Mouse (Mus musculus) neural tube, embryonic 15.5 days (tissue): ENCODE measurements around the gene Phactr4. TPM values are rescaled to one million over a fixed set of nuclear protein-coding genes. Genes with fewer than 3 reads are reported as not detected.

Experiments
- ATAC-seq: fragments of 200-750 bp; cut with Nextera tagmentation; 2 replicates; pipeline ENCODE4 v1.8.0; 2017; ENCODE audit warnings: mild to moderate bottlenecking, moderate TSS enrichment, moderate library complexity; ENCODE audit not compliant: low FRiP score
- H3K27ac ChIP-seq: fragments of 300-500 bp; sonication (generic); replicated peaks from 2 replicates; pipeline ENCODE4 v1.5.1; 2015; ENCODE audit warnings: mild to moderate bottlenecking, inconsistent platforms
- H3K27me3 ChIP-seq: fragments of 300-500 bp; sonication (generic); replicated peaks from 2 replicates; pipeline ENCODE4 v1.6.1; 2015; ENCODE audit warnings: inconsistent platforms
- H3K36me3 ChIP-seq: fragments of 300-500 bp; sonication (generic); 2 replicates; pipeline ENCODE4 v1.6.1; 2015; ENCODE audit warnings: inconsistent platforms
- H3K4me1 ChIP-seq: fragments of 300-500 bp; sonication (generic); 2 replicates; pipeline ENCODE4 v1.6.1; 2015; ENCODE audit warnings: inconsistent platforms
- H3K4me2 ChIP-seq: fragments of 300-500 bp; sonication (generic); 2 replicates; pipeline ENCODE4 v1.6.1; 2015; ENCODE audit warnings: inconsistent platforms, mild to moderate bottlenecking, moderate library complexity
- H3K4me3 ChIP-seq: fragments of 300-500 bp; sonication (generic); replicated peaks from 2 replicates; pipeline ENCODE4 v1.5.1; 2015; ENCODE audit warnings: mild to moderate bottlenecking, inconsistent platforms
- H3K9ac ChIP-seq: fragments of 300-500 bp; sonication (generic); replicated peaks from 2 replicates; pipeline ENCODE4 v1.6.1; 2015; ENCODE audit warnings: mild to moderate bottlenecking, inconsistent platforms
- H3K9me3 ChIP-seq: fragments of 300-500 bp; sonication (generic); replicated peaks from 2 replicates; pipeline ENCODE4 v1.6.1; 2016; ENCODE audit warnings: inconsistent platforms
- WGBS: fragments of 180-500 bp; shearing (Covaris S2); methylation state at CpG from one replicate; pipeline ENCODE4 v1.1.7; 2015; ENCODE audit warnings: mixed read lengths; 5-methylcytosine and 5-hydroxymethylcytosine counted together
- polyA plus RNA-seq: library from polyadenylated mRNA; unstranded; fragments of >200 nt; fragmentation: Nextera tagmentation; extraction: Ambion mirVana; gene quantifications from 2 replicates; pipeline ENCODE4 v1.2.1, GENCODE M21; 2015

Phactr4 gene
- polyA plus RNA-seq, 1 experiment from 2014 or later, result 6.5 TPM

GRCm38 (mm10) chr4:132387617-132388016 is 34.7 kb downstream of the Phactr4 start:
- no peak for ATAC-seq
- H3K36me3 ChIP-seq, result no peaks in the 10 kb centered on the region
- 0 out of 2 replicates have a peak, but pooled peaks cover 2% of the 10 kb centered on the region for H3K4me1 ChIP-seq
- H3K9me3 ChIP-seq, result no peaks in the 10 kb centered on the region
- no peak overlapping the region for H3K4me3 ChIP-seq
- no peak overlapping the region for H3K4me2 ChIP-seq
- H3K27me3 ChIP-seq, result no peaks in the 10 kb centered on the region
- WGBS, result 87% methylated on average over 5 of the region's 5 CpGs
- no peak overlapping the region for H3K9ac ChIP-seq
- H3K27ac ChIP-seq, result no peak overlapping the region

- Histone ChIP-seq H3K27me3 (no peaks in the 10 kb centered on the region), H3K36me3 (no peaks in the 10 kb centered on the region), H3K27ac (no peak overlapping the region), H3K4me2 (no peak overlapping the region), H3K9ac (no peak overlapping the region), H3K4me3 (no peak overlapping the region), H3K4me1 (0 out of 2 replicates have a peak, but pooled peaks cover 2% of the 10 kb centered on the region), H3K9me3 (no peaks in the 10 kb centered on the region)
- ATAC-seq, result no peak
- WGBS, result 76% methylated on average over 7 of the region's 7 CpGs
These were observed 35.4 kb downstream of the Phactr4 start for GRCm38 (mm10) chr4:132386846-132387245.

DNA sequence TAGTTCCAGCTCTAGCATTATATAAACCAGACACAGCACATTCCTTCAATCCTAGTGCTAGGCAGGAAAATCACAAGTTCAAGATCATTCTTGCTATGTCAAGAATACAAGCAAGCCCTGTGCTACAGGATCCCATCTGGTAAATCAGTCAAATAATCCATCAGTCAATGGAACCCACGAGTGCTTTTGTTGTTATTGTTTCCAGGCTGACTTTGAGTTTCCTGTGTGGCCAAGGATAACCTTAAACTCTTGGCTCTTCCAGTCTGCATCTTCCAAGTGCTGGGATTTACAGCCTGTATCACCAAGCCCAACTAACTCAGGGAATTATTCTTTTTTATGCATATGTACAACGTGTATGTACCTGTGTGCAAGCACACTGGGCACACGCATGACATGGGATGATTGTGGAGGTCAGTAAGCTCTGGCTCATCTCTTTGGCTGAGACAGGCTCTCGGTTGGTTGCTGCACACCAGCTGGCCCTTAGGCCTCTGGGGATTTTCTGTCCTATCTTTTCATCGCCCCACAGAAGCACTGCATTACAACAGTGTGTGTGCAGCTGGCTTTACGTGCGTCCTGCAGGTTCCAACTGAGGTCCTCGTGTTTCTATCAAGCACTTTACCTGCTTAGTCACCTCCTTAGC is 36.4 kb downstream of the Phactr4 start:
- no peak overlapping the region for H3K4me3 ChIP-seq
- H3K9ac ChIP-seq, result no peak overlapping the region
- no peak overlapping the region for H3K27ac ChIP-seq
- H3K27me3 ChIP-seq, result no peaks in the 10 kb centered on the region
- H3K4me2 ChIP-seq, result no peak overlapping the region
- no peaks in the 10 kb centered on the region for H3K9me3 ChIP-seq
- H3K4me1 ChIP-seq, result 0 out of 2 replicates have a peak, but pooled peaks cover 2% of the 10 kb centered on the region
- 60% methylated on average over 8 of the region's 8 CpGs for WGBS
- no peaks in the 10 kb centered on the region for H3K36me3 ChIP-seq
- no peak for ATAC-seq

DNA sequence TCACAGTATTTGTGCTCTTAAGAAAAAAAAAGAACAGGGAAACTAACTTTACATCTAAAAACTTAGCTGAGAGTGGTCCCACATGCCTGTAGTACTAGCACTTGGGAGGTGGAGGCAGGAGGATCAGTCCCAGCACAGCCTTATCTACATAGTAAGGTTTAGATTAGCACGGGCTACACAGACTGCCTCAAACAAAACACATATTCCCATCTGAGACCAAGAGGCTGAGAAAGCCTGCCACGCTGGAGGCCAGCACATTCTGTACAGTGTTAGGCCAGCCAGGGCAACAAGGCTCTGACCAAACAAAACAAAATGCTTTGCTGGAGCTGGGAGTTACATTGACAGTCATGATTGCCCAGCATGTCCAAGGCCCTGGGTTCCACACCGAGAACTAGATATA is 38.8 kb downstream of the Phactr4 start:
- Histone ChIP-seq H3K4me2 (no peak overlapping the region), H3K27ac (no peak overlapping the region), H3K4me3 (no peak overlapping the region), H3K9ac (no peak overlapping the region), H3K36me3 (no peaks in the 10 kb centered on the region), H3K27me3 (no peaks in the 10 kb centered on the region), H3K9me3 (no peaks in the 10 kb centered on the region), H3K4me1 (0 out of 2 replicates have a peak, but pooled peaks cover 2% of the 10 kb centered on the region)
- ATAC-seq, result no peak
- 96% methylated on average over 3 of the region's 3 CpGs for WGBS

- Histone ChIP-seq H3K4me3 (no peak overlapping the region), H3K27me3 (no peaks in the 10 kb centered on the region), H3K9ac (no peak overlapping the region), H3K9me3 (no peaks in the 10 kb centered on the region), H3K4me2 (no peak overlapping the region), H3K27ac (no peak overlapping the region), H3K4me1 (no peaks in the 10 kb centered on the region), H3K36me3 (peaks cover 6% of the 10 kb centered on the region; the same call in 1 of the 2 replicates)
- whole genome bisulfite sequencing, result 94% methylated on average over 4 of the region's 4 CpGs
- ATAC-seq, result no peak
These were observed 40.0 kb downstream of the Phactr4 start for GRCm38 (mm10) chr4:132382296-132382695.

GRCm38 (mm10) chr4:132380965-132381616 is 41.2 kb downstream of the Phactr4 start:
- no peak for ATAC-seq
- WGBS, result 98% methylated on average over 2 of the region's 2 CpGs
- H3K36me3 ChIP-seq, result peaks cover 8% of the 10 kb centered on the region
- H3K4me2 ChIP-seq, result no peak overlapping the region
- H3K27me3 ChIP-seq, result no peaks in the 10 kb centered on the region
- H3K27ac ChIP-seq, result no peak overlapping the region
- no peak overlapping the region for H3K4me3 ChIP-seq
- no peaks in the 10 kb centered on the region for H3K4me1 ChIP-seq
- H3K9ac ChIP-seq, result no peak overlapping the region
- H3K9me3 ChIP-seq, result no peaks in the 10 kb centered on the region

GRCm38 (mm10) chr4:132373820-132374219 is 48.5 kb downstream of the Phactr4 start:
- 97% methylated on average over 1 of the region's 1 CpGs for WGBS
- H3K4me3 ChIP-seq, result no peak overlapping the region
- H3K4me1 ChIP-seq, result no peaks in the 10 kb centered on the region
- no peak overlapping the region for H3K27ac ChIP-seq
- H3K36me3 ChIP-seq, result peaks cover 28% of the 10 kb centered on the region
- no peak overlapping the region for H3K4me2 ChIP-seq
- no peaks in the 10 kb centered on the region for H3K9me3 ChIP-seq
- no peak for ATAC-seq
- no peak overlapping the region for H3K9ac ChIP-seq
- no peaks in the 10 kb centered on the region for H3K27me3 ChIP-seq

DNA sequence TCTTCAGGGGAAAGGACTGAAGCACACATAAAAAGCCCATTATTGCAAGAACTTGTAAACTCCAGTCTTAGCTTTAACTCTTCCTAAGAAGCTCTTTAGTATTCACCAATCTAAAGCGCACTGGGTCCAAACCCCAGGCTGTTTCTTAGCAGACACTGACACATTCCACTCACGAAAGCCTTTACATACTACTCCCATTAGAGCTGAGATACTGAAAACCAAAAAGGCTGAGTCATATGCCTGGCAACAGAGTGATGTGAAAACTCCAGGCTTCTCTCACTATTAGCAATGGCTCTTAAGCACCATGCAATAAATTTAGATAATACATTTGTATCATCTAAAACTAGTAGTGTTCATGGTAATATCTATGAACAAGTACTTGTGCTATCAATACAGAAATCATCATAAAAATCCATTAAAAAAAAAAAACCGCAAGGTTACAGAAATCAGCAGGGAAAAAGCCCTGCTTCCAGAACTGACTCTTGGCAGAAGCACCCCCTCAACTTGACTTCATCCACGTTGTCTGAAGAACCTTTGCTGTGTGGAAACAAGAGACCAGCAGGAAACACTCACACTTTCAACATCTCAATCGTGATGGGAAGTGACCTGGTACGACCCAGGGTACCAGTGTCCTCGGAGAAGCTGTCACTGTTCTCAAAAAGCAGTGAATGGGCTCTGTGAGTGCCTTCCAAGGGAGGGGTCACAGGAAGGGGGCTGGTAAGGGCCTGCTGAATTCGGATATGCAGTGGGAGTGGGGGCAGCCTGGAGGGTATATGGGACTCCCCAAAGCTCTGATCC is 52.1 kb downstream of the Phactr4 start:
- 85% methylated on average over 8 of the region's 8 CpGs for WGBS
- Histone ChIP-seq H3K27me3 (no peaks in the 10 kb centered on the region), H3K4me1 (no peaks in the 10 kb centered on the region), H3K27ac (no peak overlapping the region), H3K9me3 (no peaks in the 10 kb centered on the region), H3K36me3 (peaks cover 42% of the 10 kb centered on the region), H3K4me3 (no peak overlapping the region), H3K9ac (no peak overlapping the region), H3K4me2 (no peak overlapping the region)
- no peak for ATAC-seq

DNA sequence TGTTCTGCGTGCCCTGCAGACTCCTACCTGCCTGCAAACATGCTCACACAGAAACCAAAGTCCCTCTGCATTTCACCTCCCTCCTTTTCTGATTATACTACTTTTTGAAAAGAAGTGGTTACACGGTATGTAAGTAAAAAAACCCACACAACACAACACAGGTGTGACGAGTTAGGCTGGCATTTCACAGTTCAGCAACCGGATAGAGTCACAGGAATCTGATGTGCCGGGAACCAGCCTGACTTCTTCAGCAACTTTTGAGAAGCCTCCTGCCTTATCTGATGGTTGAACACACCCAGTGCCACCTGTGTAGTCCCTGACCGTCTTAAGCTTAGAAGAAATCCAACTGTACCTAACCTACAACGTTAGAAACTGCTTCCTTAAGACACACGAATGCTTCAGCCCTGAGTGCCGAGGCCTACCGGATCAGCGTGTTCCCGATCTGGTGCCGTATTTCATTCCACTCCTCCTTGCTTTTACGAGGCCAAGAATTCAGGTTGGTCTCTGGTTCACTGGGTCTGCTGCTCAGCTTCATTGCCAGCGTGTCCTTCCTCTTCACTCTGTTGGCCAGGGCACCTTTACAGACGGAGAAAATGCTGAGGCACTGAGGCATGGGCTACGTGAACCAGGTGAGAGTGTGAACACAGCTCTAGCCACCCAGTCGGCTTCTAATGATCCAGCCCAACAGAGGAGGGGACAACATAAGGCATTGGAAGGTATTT is 54.6 kb downstream of the Phactr4 start:
- no peak overlapping the region for H3K27ac ChIP-seq
- no peaks in the 10 kb centered on the region for H3K4me1 ChIP-seq
- no peak overlapping the region for H3K9ac ChIP-seq
- H3K9me3 ChIP-seq, result no peaks in the 10 kb centered on the region
- no peak overlapping the region for H3K4me2 ChIP-seq
- ATAC-seq, result no peak
- H3K4me3 ChIP-seq, result no peak overlapping the region
- 94% methylated on average over 18 of the region's 18 CpGs for WGBS
- H3K36me3 ChIP-seq, result peaks cover 56% of the 10 kb centered on the region
- H3K27me3 ChIP-seq, result no peaks in the 10 kb centered on the region

DNA sequence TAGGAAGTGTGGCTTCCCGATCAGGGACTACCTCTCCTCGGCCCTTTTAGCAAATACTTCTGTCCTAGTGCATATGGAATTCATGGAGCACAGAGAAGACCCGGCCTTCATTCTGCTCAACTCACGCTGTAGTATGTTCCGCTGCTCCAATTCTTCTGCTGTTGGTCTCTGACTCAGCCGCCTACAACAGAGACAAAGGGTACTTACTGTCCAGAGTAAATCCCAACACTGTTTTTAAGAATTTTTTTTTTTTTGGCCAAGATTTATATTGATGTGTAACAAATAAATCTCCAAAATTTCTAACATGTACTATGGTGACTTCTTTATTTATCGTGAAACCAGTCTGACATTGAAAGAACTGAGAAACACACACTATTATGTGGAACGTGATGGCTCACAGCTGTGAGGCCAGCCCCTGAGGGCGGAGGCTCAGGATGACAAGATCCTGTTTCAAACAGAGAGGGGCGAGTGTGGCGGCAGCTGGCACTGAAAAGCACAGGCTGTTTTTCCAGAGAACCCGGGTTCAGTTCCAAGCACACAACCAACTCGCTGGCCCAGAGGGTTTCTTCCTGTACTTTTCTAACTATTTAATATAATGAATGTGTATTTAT is 56.7 kb downstream of the Phactr4 start:
- no peak for ATAC-seq
- H3K4me1 ChIP-seq, result no peaks in the 10 kb centered on the region
- no peaks in the 10 kb centered on the region for H3K9me3 ChIP-seq
- H3K9ac ChIP-seq, result no peak overlapping the region
- WGBS, result 71% methylated on average over 13 of the region's 13 CpGs
- no peak overlapping the region for H3K4me3 ChIP-seq
- no peak overlapping the region for H3K4me2 ChIP-seq
- no peak overlapping the region for H3K27ac ChIP-seq
- peaks cover 56% of the 10 kb centered on the region for H3K36me3 ChIP-seq
- no peaks in the 10 kb centered on the region for H3K27me3 ChIP-seq

- Histone ChIP-seq H3K9me3 (no peaks in the 10 kb centered on the region), H3K36me3 (peaks cover 57% of the 10 kb centered on the region), H3K4me1 (no peaks in the 10 kb centered on the region), H3K4me3 (no peak overlapping the region), H3K27ac (no peak overlapping the region), H3K27me3 (no peaks in the 10 kb centered on the region), H3K9ac (no peak overlapping the region), H3K4me2 (no peak overlapping the region)
- no peak for ATAC-seq
- 98% methylated on average over 11 of the region's 11 CpGs for WGBS
These were observed 58.8 kb downstream of the Phactr4 start for GRCm38 (mm10) chr4:132363487-132363886.
